Mouse (Mus musculus): ENCODE results near the gene Galnt16. TPM values are rescaled to one million over a fixed set of nuclear protein-coding genes. Genes with fewer than 3 reads are reported as not detected.

Gene Galnt16
- polyA plus RNA-seq (2021; fragmentation: Nextera tagmentation): 40.9 and 41.1 TPM in 2 replicates
- long read RNA-seq, experiment 1, full-length matches to known transcripts: 37 of 91 reads
- long read RNA-seq, experiment 1, partial matches to known transcripts: 14 of 91 reads
- long read RNA-seq, experiment 1, other reads (novel, unspliced or antisense): 40 of 91 reads
- long read RNA-seq, experiment 2, full-length matches to known transcripts: 288 of 378 reads
- long read RNA-seq, experiment 2, partial matches to known transcripts: 33 of 378 reads
- long read RNA-seq, experiment 2, other reads (novel, unspliced or antisense): 57 of 378 reads

GRCm38 (mm10) chr12:80517977-80518376, at the start of gene Galnt16:
Galnt16 (plus strand) TSS chr12:80518277.

GRCm38 (mm10) chr12:80643693-80644505, 125.8 kb downstream of the Galnt16 start, which contains the start of the genes Slc39a9 and Erh:
Slc39a9 (plus strand) TSS chr12:80643883.
Erh (minus strand) TSS chr12:80644341.

Other genes starting within 250 kb of the Galnt16 start
- gene Dcaf5, start 81.7 kb upstream of the Galnt16 start, polyA plus RNA-seq (2021; fragmentation: Nextera tagmentation): 10.7 and 13.3 TPM in 2 replicates
- gene Exd2, start 55.2 kb upstream of the Galnt16 start, polyA plus RNA-seq (2021; fragmentation: Nextera tagmentation): 30.5 and 35.1 TPM in 2 replicates
- 23.9 and 25.0 TPM in 2 replicates for gene Slc39a9, start 125.6 kb downstream of the Galnt16 start, polyA plus RNA-seq (2021; fragmentation: Nextera tagmentation)
- gene Erh, start 126.1 kb downstream of the Galnt16 start, polyA plus RNA-seq (2021; fragmentation: Nextera tagmentation): 178 and 232 TPM in 2 replicates
- gene Plekhd1, start 174.3 kb downstream of the Galnt16 start, polyA plus RNA-seq (2021; fragmentation: Nextera tagmentation): 1.0 and 1.1 TPM in 2 replicates
- gene Ccdc177, start 242.4 kb downstream of the Galnt16 start, polyA plus RNA-seq (2021; fragmentation: Nextera tagmentation): 1.3 and 1.7 TPM in 2 replicates

Data from layer of hippocampus, adult 6 months (tissue).